Mouse (Mus musculus): ENCODE data around the gene Fgfr2. TPM values are rescaled to one million over a fixed set of nuclear protein-coding genes. Genes with fewer than 3 reads are reported as not detected.

Gene Fgfr2
- polyA plus RNA-seq, 1 experiment from 2014 or later = 17.2 TPM

- 93% methylated on average over 8 of the region's 8 CpGs for WGBS
- no peak overlapping the region for H3K27ac ChIP-seq
These were observed 511.6 kb downstream of the Fgfr2 start for GRCm38 (mm10) chr7:132611530-132611929.

DNA sequence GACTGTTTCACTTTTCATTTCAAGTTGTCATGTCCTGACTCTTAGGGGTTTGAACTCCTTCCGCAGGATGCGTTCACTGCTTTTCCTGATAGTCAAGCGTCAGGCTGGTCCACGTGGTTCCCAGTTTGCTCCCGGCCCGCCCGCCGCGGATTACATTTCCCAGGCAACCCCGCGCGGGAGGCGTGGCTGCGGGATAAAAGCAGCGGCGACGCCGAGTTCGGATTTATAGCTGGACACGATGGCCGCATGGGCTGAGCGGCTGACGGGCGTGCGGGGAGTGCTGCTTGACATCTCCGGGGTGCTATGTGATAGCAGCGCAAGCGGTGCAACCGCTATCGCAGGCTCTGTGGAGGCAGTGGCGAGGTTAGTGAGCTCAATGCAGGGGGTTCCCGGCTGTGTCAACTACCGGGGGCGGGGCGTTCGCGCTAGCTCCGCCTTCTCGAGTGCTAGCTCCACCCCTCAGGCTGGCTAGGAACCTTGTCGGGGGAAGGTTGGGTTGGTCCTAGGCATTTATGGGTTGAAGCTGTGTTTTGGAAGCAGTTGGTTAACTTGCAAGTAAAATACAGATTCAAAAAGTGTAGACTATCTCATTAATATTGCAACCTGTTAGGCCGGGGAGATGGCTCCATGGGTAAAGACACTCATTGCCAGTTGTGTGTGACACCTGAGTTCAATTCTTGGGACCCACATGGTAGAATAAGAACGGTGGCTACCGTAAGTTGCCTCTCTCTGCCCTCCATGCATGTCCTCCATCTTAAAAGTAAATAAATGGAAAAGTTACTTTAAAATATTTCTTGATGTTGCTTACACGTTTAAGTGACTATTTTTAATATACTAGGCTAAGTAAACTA is 512.5 kb downstream of the Fgfr2 start, which contains the start of gene Lhpp:
Lhpp (plus strand) TSS at position 171 of the 851 bp plus-strand sequence.
- 7% methylated on average over 44 of the region's 44 CpGs for WGBS
- Histone ChIP-seq H3K4me1 (replicated peaks) (peaks cover 5% of the 10 kb centered on the region; the same call in 1 of the 2 replicates), H3K27ac (no peak within 1 kb of the TSS), H3K9ac (peak within 1 kb of the TSS; percentile 57), H3K4me2 (peak within 1 kb of the TSS; percentile 73), H3K4me3 (peak within 1 kb of the TSS; percentile 63), H3K36me3 (no peaks in the 10 kb centered on the region), H3K27me3 (0 out of 2 replicates have a peak, but pooled peaks cover 6% of the 10 kb centered on the region), H3K9me3 (replicated peaks) (no peaks in the 10 kb centered on the region)
- ATAC-seq (replicated peaks; ENCODE audit: insufficient number of reproducible peaks, insufficient read depth, low FRiP score, low read depth) = peak; percentile 82

More at GRCm38 (mm10) chr7:132611530-132611929, 511.6 kb downstream of the Fgfr2 start:
- Histone ChIP-seq H3K9me3 (replicated peaks) (no peaks in the 10 kb centered on the region), H3K27me3 (no peaks in the 10 kb centered on the region), H3K4me2 (no peak overlapping the region), H3K36me3 (no peaks in the 10 kb centered on the region), H3K4me3 (no peak overlapping the region), H3K4me1 (replicated peaks) (peaks cover 5% of the 10 kb centered on the region; the same call in 1 of the 2 replicates), H3K9ac (no peak overlapping the region)
- no peak for ATAC-seq (replicated peaks; ENCODE audit: insufficient number of reproducible peaks, insufficient read depth, low FRiP score, low read depth)

DNA sequence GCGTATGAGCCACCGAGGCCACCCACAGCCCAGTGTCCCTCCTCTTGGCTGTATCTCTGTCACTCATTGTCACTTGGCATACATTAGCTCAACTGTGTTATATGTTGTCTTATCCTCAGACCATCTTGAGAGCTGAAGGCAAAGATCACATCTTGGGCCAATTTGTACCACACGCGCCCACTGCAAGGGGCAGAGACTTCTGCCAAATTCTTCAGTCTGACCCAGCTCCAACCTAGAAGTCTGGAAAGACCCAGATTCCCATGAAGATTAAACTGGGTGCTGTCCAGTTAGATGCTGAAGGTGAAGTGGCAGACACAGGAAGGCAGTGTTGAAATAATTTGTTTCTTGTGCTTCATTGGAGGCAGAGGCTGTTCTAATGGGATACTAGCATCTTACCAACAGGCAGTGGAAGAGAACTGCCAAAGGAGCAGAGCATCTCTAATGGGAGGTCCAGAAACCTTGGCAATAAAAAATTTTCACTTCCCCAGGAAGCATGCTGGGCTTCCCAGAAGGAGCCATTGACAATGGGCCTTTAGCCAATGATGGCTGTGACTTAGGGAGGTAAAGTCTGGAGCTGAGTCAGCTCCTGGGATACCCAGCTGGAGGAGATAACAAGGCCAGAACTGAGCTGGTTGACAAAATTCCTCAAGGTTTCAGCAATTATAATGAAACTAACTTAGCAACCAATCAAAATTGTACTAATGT is 514.7 kb downstream of the Fgfr2 start:
- Histone ChIP-seq H3K36me3 (no peaks in the 10 kb centered on the region), H3K4me1 (replicated peaks) (no peaks in the 10 kb centered on the region; the same call in 1 of the 2 replicates), H3K9me3 (replicated peaks) (no peaks in the 10 kb centered on the region), H3K27me3 (peaks cover 14% of the 10 kb centered on the region; the same call in 1 of the 2 replicates), H3K4me2 (no peak overlapping the region), H3K27ac (no peak overlapping the region), H3K9ac (no peak overlapping the region), H3K4me3 (no peak overlapping the region)
- 85% methylated on average over 4 of the region's 4 CpGs for WGBS
- no peak for ATAC-seq (replicated peaks; ENCODE audit: insufficient number of reproducible peaks, insufficient read depth, low FRiP score, low read depth)

DNA sequence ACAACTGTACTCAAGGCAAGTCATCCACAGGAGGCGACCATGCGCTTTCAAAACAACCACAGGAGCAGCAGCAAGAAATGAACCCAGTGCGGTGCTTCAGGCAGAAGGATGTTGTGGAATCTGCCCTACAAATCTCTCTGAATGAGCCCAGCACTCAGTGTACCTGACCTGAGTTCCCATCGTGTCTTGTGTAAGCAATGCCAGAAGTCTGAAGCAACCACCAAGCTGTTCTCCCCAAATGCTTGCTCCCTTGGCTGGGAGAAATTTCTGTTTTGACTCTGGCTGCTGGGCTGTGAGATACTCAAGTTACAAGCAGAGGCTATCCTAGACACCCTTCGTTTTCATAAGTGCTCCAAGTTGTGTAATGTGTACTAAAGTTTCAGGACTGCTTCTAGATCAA is 517.5 kb downstream of the Fgfr2 start:
- peaks cover 42% of the 10 kb centered on the region for H3K27me3 ChIP-seq
- H3K4me1 ChIP-seq (replicated peaks) = no peaks in the 10 kb centered on the region; the same call in 1 of the 2 replicates
- WGBS = 58% methylated on average over 5 of the region's 5 CpGs
- ATAC-seq (replicated peaks; ENCODE audit: insufficient number of reproducible peaks, insufficient read depth, low FRiP score, low read depth) = no peak
- no peak overlapping the region for H3K27ac ChIP-seq
- no peak overlapping the region for H3K9ac ChIP-seq
- no peaks in the 10 kb centered on the region for H3K36me3 ChIP-seq
- no peak overlapping the region for H3K4me3 ChIP-seq
- no peak overlapping the region for H3K4me2 ChIP-seq
- no peaks in the 10 kb centered on the region for H3K9me3 ChIP-seq (replicated peaks)

DNA sequence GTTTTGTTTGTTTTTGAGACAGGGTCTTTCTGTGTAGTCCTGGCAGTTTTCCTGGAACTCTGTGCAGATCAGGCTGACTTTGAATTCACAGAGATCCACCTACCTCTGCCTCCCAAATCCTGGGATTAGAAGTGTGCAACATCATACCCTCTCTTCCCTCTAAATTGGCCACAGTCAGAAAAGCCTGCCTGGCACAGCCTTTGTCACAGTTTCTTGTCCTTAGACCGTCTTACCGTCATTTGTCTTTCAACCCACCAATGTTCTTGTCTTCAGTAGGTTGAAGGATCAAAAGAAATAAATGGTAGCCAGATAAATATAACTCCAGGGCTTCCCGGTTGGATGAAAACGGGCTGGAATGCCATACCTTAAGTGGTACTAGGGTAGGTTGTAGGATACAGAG is 518.4 kb downstream of the Fgfr2 start:
- Histone ChIP-seq H3K4me3 (no peak overlapping the region), H3K9ac (no peak overlapping the region), H3K4me2 (no peak overlapping the region), H3K27me3 (peaks cover 52% of the 10 kb centered on the region), H3K36me3 (no peaks in the 10 kb centered on the region), H3K9me3 (replicated peaks) (no peaks in the 10 kb centered on the region), H3K4me1 (replicated peaks) (peaks cover 4% of the 10 kb centered on the region), H3K27ac (no peak overlapping the region)
- 77% methylated on average over 4 of the region's 4 CpGs for WGBS
- no peak for ATAC-seq (replicated peaks; ENCODE audit: insufficient number of reproducible peaks, insufficient read depth, low FRiP score, low read depth)

DNA sequence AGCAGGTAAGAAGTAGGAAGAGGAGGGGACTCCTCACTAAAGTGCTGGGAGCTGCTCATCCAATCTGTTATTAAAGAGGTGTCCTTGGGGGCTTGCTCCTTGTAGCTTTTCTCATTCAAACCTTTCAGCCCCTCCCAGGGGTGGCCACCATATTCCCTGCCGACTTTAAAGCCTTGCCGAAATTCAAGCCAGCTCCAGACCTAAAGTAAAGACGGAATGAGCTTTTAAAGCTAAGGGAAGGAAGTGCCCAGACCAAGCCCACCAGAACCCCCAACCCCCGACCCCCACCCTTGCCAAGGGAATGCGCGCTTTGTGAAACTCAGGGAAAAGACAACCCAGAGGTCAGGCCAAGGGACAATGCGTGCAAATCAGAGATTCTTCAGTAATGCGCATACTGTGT is 522.2 kb downstream of the Fgfr2 start:
- 19% methylated on average over 8 of the region's 8 CpGs for WGBS
- ATAC-seq (replicated peaks; ENCODE audit: insufficient number of reproducible peaks, insufficient read depth, low FRiP score, low read depth) = no peak
- no peaks in the 10 kb centered on the region for H3K36me3 ChIP-seq
- H3K27ac ChIP-seq = no peak overlapping the region
- H3K4me2 ChIP-seq = no peak overlapping the region
- H3K4me1 ChIP-seq (replicated peaks) = peaks cover 31% of the 10 kb centered on the region
- no peaks in the 10 kb centered on the region for H3K9me3 ChIP-seq (replicated peaks)
- no peak overlapping the region for H3K4me3 ChIP-seq
- no peak overlapping the region for H3K9ac ChIP-seq
- peaks cover 85% of the 10 kb centered on the region for H3K27me3 ChIP-seq

GRCm38 (mm10) chr7:132600026-132600425 is 523.1 kb downstream of the Fgfr2 start:
- Histone ChIP-seq H3K4me2 (peak overlapping the region; percentile 93), H3K9me3 (replicated peaks) (no peaks in the 10 kb centered on the region), H3K9ac (0 out of 2 replicates have a peak overlapping the region, but pooled peaks have one; percentile 34), H3K27ac (no peak overlapping the region), H3K36me3 (no peaks in the 10 kb centered on the region), H3K27me3 (peaks cover 91% of the 10 kb centered on the region), H3K4me1 (replicated peaks) (peaks cover 31% of the 10 kb centered on the region), H3K4me3 (peak overlapping the region; percentile 49)
- ATAC-seq (replicated peaks; ENCODE audit: insufficient number of reproducible peaks, insufficient read depth, low FRiP score, low read depth) = no peak
- 8% methylated on average over 9 of the region's 9 CpGs for WGBS

DNA sequence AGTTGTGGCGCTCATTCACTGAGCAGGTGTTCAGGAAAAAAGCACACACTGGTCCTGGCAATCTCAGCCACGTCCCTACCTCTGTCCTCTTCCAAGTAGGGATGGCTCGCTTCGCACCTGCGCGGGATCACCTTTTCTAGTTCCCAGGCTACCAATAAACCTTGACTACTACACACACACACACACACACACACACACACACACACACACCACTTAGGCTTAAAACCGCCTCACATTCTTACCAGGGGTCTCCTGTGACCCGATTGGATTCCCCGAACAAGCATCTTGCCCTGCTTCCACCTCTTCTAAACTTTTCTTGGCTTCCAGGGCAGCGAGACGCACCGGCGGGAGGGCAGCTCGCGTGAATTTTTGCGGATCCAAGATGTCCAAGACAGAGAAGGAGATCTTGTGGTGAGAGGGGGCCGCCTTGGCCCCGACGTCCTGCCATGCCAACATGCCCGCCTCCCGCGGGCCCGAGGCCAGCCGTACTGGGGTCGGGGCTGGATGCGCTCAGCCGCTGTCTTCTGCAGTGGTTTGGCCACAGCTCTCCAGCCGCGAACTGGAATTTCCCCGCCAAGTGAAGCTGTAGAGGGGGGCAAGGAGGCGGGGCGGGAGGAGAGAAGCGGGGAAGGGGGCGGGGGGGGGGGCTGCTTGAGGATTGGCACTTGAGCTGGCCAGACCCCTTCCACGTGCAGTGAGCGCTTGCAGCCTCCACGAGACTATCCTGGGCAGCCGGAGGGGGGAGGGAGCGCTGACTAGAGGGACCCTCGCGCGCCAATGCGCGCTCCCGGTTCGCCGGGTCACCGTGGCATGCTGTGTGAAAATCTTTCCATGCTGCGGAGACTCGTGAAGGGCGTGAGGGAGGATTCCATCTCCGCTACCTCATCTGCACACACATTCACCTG is 523.8 kb downstream of the Fgfr2 start, which contains the start of gene Nkx1-2:
Nkx1-2 (minus strand) TSS at position 567 of the 905 bp plus-strand sequence.
- H3K36me3 ChIP-seq = no peaks in the 10 kb centered on the region
- WGBS = under 1% methylated on average over 51 of the region's 52 CpGs
- ATAC-seq (replicated peaks; ENCODE audit: insufficient number of reproducible peaks, insufficient read depth, low FRiP score, low read depth) = no peak
- H3K9me3 ChIP-seq (replicated peaks) = no peaks in the 10 kb centered on the region
- H3K4me3 ChIP-seq = peak within 1 kb of the TSS; percentile 58
- H3K9ac ChIP-seq = peak within 1 kb of the TSS; percentile 34
- H3K27me3 ChIP-seq = peaks cover 91% of the 10 kb centered on the region
- H3K27ac ChIP-seq = no peak within 1 kb of the TSS
- peaks cover 31% of the 10 kb centered on the region for H3K4me1 ChIP-seq (replicated peaks)
- H3K4me2 ChIP-seq = peak within 1 kb of the TSS; percentile 93

- Histone ChIP-seq H3K9ac (peak overlapping the region; percentile 56), H3K27ac (no peak overlapping the region), H3K4me3 (peak overlapping the region; percentile 58), H3K9me3 (replicated peaks) (no peaks in the 10 kb centered on the region), H3K4me1 (replicated peaks) (peaks cover 31% of the 10 kb centered on the region), H3K27me3 (peaks cover 80% of the 10 kb centered on the region), H3K4me2 (peak overlapping the region; percentile 93), H3K36me3 (no peaks in the 10 kb centered on the region)
- ATAC-seq (replicated peaks; ENCODE audit: insufficient number of reproducible peaks, insufficient read depth, low FRiP score, low read depth) = no peak
- 1% methylated on average over 60 of the region's 60 CpGs for WGBS
These were observed 525.7 kb downstream of the Fgfr2 start for GRCm38 (mm10) chr7:132597251-132598041.
